Mouse (Mus musculus) liver, adult 2 months (tissue): ENCODE measurements at regions not wholly inside any gene's neighbourhood (a gene's known extent, or its start where the extent isn't known, plus 50 kb on each side); places are given as distances from the start of the nearest gene placed in this dataset.
A peak's percentile ranks its signal among the peaks of the same experiment; 100 is the strongest.

Experiments
- DNase-seq: peaks from one replicate; pipeline ENCODE4 v3.0.0-alpha.2; 2011; ENCODE audit warnings: low read depth, low spot score; ENCODE audit errors: extremely low read depth
- H3K27ac ChIP-seq: fragments of 200-500 bp; replicated peaks from 2 replicates; pipeline ENCODE4 v1.5.1; 2012; ENCODE audit warnings: low read depth, mild to moderate bottlenecking, control low read depth, inconsistent platforms, low read length; ENCODE audit not compliant: insufficient read depth
- H3K27me3 ChIP-seq: fragments of 200-500 bp; 2 replicates; pipeline ENCODE4 v1.6.1; 2012; ENCODE audit warnings: mild to moderate bottlenecking, moderate library complexity, low read length, inconsistent platforms; ENCODE audit not compliant: control insufficient read depth, insufficient read depth
- H3K36me3 ChIP-seq: fragments of 200-500 bp; 2 replicates; pipeline ENCODE4 v1.6.1; 2012; ENCODE audit warnings: low read length, inconsistent platforms; ENCODE audit not compliant: control insufficient read depth, insufficient read depth
- H3K4me1 ChIP-seq: fragments of 200-500 bp; 2 replicates; pipeline ENCODE4 v1.6.1; 2011; ENCODE audit warnings: low read length; ENCODE audit not compliant: control insufficient read depth, insufficient read depth
- H3K4me3 ChIP-seq: fragments of 200-500 bp; 2 replicates; pipeline ENCODE4 v1.5.1; 2011; ENCODE audit warnings: low read depth, mild to moderate bottlenecking, control low read depth, low read length, moderate library complexity; ENCODE audit not compliant: insufficient read depth
- H3K79me2 ChIP-seq: fragments of 200-500 bp; 2 replicates; pipeline ENCODE4 v1.6.1; 2012; ENCODE audit warnings: inconsistent platforms, mild to moderate bottlenecking, low read length, moderate library complexity; ENCODE audit not compliant: control insufficient read depth, insufficient read depth
- H3K9ac ChIP-seq: fragments of 200-500 bp; 2 replicates; pipeline ENCODE4 v1.6.1; 2012; ENCODE audit warnings: low read depth, mild to moderate bottlenecking, control low read depth, inconsistent platforms, low read length
- CTCF ChIP-seq: fragments of 200-500 bp; IDR thresholded peaks from 2 replicates; pipeline ENCODE4 v1.5.1; 2011; ENCODE audit warnings: low read depth, low read length, control low read depth
- POLR2A ChIP-seq: fragments of 200-500 bp; IDR thresholded peaks from 2 replicates; pipeline ENCODE4 v1.6.1; 2011; ENCODE audit warnings: low read length, control low read depth; ENCODE audit not compliant: insufficient read depth; ENCODE audit errors: extremely low read depth
- WGBS: fragments of 180-500 bp; shearing (Covaris S2); methylation state at CpG from one replicate; pipeline ENCODE4 v1.1.7; 2018; 5-methylcytosine and 5-hydroxymethylcytosine counted together

GRCm38 (mm10) chrX:129448545-129448944 lies 301.0 kb upstream of the Diaph2 start:
- no peak for TF ChIP-seq CTCF
- no peak for TF ChIP-seq POLR2A
- Histone ChIP-seq H3K27me3 (no peaks in the 10 kb centered on the region), H3K79me2 (no peaks in the 10 kb centered on the region), H3K4me3 (no peak overlapping the region), H3K36me3 (no peaks in the 10 kb centered on the region), H3K9ac (no peak overlapping the region), H3K4me1 (no peaks in the 10 kb centered on the region), H3K27ac (no peak overlapping the region)
- peak; percentile 65 for DNase-seq
- 22% methylated on average over 6 of the region's 6 CpGs for WGBS

- no peak for TF ChIP-seq CTCF
- TF ChIP-seq POLR2A: no peak
- DNase-seq: no peak
- H3K9ac ChIP-seq: no peak overlapping the region
- H3K27ac ChIP-seq: no peak overlapping the region
- H3K27me3 ChIP-seq: no peaks in the 10 kb centered on the region
- no peaks in the 10 kb centered on the region for H3K4me1 ChIP-seq
- no peak overlapping the region for H3K4me3 ChIP-seq
- 85% methylated on average over 6 of the region's 6 CpGs for WGBS
- no peaks in the 10 kb centered on the region for H3K79me2 ChIP-seq
- no peaks in the 10 kb centered on the region for H3K36me3 ChIP-seq
Observed at GRCm38 (mm10) chrX:129476216-129476615, 273.3 kb upstream of the Diaph2 start.

GRCm38 (mm10) chrX:129494562-129494961 lies 255.0 kb upstream of the Diaph2 start:
- no peaks in the 10 kb centered on the region for H3K79me2 ChIP-seq
- no peak overlapping the region for H3K27ac ChIP-seq
- WGBS: 60% methylated on average over 2 of the region's 2 CpGs

More at GRCm38 (mm10) chrX:129494562-129494961, 255.0 kb upstream of the Diaph2 start:
- H3K9ac ChIP-seq: no peak overlapping the region
- no peak for DNase-seq
- TF ChIP-seq CTCF (no peak), POLR2A (no peak)
- H3K4me1 ChIP-seq: no peaks in the 10 kb centered on the region
- H3K4me3 ChIP-seq: no peak overlapping the region
- H3K36me3 ChIP-seq: no peaks in the 10 kb centered on the region
- no peaks in the 10 kb centered on the region for H3K27me3 ChIP-seq
